Mouse (Mus musculus): Measurements from ENCODE around the gene Mrc2. TPM values are rescaled to one million over a fixed set of nuclear protein-coding genes. Genes with fewer than 3 reads are reported as not detected.

The Mrc2 gene
- 0.01 TPM in 1 of 2 replicates, not detected in the other for polyA plus RNA-seq (2012)

DNA sequence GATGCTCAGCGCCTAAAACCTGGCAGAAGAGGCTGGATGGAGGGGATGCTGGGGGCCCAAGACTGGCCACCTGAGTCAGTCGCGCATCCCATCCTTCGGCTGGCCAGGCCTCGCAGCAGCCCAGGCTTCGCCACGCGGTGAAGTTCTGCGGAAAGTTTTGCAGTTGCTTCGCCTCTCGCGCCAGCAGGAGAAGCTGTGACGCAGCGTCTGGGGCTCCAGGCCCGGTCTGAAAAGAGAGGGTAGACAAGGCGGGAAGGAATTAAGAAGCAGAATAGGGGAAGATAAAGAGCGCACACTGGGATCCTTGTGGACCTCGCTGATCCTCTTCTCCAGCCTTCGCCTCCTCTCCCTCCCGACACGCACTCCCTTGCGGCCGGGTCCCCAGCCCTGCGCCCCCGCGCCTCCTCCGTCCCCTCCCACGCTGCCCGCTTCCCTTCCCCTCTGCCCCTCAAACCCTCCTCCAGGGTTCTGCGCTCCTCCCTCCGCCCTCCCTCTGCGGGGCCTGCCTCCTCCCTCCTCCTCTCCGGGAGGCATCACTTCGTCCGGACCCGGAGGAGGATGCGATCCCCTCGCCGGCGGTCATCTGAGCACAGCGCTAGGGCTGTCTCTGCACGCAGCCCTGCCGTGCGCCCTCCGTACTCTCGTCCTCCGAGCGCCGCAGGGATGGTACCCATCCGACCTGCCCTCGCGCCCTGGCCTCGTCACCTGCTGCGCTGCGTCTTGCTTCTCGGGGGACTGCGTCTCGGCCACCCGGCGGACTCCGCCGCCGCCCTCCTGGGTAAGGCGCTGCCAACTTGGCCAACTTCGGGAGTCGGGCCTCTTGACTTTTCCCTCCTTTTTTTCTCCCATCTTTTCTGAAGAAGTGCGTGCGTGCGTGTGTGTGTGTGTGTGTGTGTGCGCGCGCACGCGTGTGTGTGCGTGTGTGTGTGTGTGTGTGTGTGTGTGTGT lies at the start of gene Mrc2:
Gene Mrc2 (plus strand): TSS at position 520 of the 948 bp plus-strand sequence.
- no peak for TF ChIP-seq GATA1 (IDR thresholded peaks at IDR 0.05; ENCODE audit: low read length)

DNA sequence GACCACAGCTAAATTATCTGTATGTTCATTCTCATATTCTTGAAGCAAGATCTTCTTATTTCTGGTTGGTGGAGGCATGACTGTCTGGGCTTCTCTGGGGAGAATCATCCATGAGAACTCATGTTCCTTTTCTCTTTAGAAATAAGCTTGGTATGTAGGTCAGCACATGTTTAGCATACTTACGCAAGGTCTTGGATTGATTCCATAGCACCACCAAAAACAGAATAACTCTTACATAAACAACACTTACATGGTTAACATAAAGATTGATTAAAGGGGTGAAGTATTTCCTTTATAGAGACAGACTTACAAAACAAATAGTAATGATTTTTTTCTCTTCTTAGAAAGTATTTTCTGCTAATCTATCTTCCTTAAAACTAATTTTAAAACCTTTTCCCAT lies 46.1 kb upstream of the Mrc2 start:
- no peak for TF ChIP-seq GATA1 (IDR thresholded peaks at IDR 0.05; ENCODE audit: low read length)

DNA sequence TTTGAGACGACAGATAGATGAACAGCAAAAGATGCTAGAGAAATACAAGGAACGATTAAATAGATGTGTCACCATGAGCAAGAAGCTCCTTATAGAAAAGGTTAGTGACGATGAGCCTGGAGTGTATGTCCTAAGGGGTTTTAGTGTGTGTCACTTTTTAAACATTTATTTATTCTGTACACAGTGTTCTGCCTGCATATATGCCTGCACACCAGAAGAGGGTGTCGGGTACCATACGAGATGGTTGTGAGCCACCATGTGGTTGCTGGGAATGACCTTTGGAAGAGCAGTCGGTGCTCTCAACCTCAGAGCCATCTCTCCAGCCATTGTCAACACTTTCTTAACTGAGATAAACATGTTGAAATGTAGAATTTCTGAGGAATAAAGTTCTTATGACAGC lies 45.7 kb upstream of the Mrc2 start:
- no peak for TF ChIP-seq GATA1 (IDR thresholded peaks at IDR 0.05; ENCODE audit: low read length)

DNA sequence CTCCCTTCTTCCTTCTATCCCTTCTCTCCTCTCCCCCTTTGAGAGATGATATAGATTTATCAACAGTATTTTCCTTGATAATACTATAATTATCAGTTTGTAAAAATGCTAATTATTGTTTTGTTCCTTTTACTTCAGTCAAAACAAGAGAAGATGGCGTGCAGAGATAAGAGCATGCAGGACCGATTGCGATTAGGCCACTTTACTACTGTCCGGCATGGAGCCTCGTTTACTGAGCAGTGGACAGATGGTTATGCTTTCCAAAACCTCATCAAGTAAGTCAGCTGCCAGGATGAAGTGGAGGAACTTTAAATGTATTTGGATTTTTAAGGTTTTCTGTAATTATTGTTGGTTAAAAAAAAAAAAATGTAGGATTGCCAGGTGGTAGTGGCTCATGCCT lies 45.1 kb upstream of the Mrc2 start:
- no peak for TF ChIP-seq GATA1 (IDR thresholded peaks at IDR 0.05; ENCODE audit: low read length)

DNA sequence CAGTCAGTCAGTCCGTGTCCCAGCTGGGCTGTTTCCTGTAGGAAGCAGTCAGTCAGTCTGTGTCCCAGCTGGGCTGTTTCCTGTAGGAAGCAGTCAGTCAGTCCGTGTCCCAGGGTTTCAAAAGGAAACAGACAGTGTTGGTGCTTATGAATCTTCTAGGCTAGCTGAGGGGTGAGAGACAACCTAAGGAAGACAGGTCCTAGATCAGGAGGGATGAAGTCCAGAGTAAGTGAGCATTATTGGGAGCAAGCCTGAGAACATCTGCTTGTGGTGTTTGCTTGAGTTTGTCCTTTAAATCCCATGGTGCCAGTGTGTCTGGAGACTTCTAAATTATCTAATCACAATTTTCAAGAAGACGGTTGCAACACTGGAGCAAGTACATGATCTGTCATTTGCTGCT lies 32.7 kb upstream of the Mrc2 start:
- TF ChIP-seq GATA1 (IDR thresholded peaks at IDR 0.05; ENCODE audit: low read length), result no peak

DNA sequence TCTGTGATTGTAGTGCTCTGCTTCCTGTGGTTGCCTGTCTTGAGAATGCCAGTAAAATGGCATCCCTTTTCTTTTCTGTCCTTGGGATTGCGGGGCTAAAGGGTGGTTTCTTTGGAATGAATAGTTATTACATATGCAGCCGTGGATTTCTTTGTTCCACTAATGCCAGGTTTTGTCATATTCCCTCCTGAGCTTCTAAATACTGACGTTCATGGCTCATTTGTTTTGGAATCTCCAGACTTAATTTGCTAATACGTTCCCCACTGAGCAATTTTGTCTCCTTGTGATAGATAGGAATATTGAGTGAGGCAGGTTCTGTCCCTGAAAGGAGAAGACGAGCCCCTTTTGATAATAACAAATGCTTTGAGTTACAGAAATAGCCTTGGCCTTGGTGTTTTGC lies 31.3 kb upstream of the Mrc2 start:
- TF ChIP-seq GATA1 (IDR thresholded peaks at IDR 0.05; ENCODE audit: low read length), result no peak

DNA sequence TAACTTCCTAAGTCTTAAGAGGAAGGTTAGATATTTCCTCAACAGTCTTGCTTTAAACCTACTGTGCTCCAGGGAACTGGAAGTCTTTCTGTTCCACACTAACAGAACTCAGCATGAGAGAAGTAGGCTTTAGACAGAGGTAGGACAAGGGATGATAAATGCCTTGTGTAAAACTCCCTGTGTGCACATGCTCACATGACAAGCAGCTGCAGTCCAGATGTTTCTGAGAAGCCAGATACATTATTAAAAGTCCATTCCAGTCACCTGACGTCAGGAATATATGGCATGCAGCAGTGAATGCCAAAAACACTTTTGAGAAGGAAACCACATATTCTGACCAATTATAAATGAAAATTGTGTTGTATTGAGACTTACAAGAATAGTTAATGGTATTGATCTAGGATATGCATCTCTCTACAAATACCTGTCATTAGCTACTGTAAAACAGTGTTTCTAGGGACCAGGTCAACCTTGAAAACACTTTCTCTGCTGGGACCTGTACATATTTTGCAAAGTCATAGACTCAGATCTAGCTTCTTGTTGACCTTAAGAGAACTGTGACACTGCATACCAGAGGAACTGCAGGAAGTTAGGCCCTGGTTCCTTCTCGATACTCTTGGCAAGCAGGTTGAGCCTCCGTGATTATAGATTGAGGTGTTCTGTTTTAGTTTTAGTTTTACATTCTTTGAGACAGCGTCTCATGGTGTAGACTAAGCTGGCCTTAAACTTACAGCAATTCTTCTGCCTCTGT lies 30.7 kb upstream of the Mrc2 start:
- TF ChIP-seq GATA1 (IDR thresholded peaks at IDR 0.05; ENCODE audit: low read length), result no peak

DNA sequence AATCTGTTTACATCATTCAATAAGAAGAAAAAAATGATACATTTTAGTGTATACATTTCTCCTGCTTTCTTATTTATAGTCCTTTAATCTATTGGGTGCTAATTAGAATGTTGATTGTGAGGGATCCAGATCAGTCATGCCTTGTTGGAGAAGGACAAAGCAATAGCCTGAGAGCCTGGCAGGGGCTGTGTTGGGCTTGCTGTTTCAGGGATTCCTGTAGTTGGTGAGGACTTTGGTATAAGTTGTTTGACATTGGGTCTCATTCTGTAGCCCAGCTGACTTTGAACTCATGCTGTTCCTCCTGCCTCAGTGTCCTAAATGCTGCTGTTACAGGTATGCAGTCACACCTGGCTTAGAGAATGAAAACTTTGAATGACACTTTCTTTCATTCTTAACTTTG lies 27.9 kb upstream of the Mrc2 start:
- no peak for TF ChIP-seq GATA1 (IDR thresholded peaks at IDR 0.05; ENCODE audit: low read length)

DNA sequence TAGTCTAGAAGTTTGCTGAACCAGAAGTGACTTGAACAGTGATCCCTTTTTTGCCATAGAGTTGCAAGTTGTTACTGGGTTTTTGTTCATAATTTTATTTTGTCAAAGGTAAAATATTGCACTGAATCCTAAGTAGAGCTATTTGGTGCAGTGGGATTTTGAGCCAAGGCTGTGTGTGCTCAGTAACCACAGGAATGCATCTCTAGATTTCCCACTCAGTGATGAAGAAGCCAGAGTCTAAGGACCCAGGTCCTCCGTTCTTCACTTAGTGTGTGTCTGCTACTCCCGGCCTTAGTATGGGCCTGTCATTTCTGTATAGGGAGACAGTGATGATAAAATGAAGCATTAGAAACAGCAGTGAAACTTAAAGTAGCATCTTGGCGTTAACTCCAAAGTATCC lies 27.5 kb upstream of the Mrc2 start:
- TF ChIP-seq GATA1 (IDR thresholded peaks at IDR 0.05; ENCODE audit: low read length), result no peak

DNA sequence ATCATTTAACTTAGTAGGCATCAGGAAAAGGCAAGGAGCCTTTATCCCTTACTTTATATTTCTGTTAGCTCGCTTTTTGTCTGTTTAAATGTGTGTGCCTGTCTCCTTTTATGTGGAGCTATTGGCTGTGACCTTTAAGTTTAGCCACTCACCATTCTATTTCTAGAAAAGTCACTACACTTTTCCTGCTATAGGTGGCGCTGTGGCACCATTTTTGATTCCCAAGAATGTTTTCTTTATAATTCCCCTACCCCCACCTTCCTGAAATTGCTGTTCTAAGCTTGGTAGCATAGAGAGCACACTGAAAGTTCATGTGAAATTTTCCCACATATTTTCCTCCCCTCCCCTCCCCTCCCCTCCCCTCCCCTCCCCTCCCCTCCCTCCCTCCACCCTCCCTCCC lies 22.3 kb upstream of the Mrc2 start:
- TF ChIP-seq GATA1 (IDR thresholded peaks at IDR 0.05; ENCODE audit: low read length), result no peak

DNA sequence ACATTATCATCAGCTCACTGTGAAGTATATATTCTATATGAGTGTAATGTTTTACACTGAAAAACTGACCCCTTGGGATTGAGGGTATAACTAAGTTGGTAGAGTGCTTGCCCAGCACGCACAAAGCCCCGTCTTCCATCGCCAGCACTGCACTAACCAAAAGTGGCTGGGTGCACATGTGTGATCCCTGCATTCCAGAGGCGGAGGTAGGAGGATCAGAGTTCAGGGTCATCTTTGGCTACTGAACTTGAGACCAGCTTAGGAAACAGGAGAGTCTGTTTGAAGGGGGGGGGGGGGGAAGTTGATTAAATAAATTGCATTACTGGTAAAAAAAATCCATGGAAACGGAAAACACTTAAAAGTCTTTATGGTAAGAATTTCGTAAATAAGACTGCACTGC lies 12.0 kb upstream of the Mrc2 start:
- TF ChIP-seq GATA1 (IDR thresholded peaks at IDR 0.05; ENCODE audit: low read length), result no peak

DNA sequence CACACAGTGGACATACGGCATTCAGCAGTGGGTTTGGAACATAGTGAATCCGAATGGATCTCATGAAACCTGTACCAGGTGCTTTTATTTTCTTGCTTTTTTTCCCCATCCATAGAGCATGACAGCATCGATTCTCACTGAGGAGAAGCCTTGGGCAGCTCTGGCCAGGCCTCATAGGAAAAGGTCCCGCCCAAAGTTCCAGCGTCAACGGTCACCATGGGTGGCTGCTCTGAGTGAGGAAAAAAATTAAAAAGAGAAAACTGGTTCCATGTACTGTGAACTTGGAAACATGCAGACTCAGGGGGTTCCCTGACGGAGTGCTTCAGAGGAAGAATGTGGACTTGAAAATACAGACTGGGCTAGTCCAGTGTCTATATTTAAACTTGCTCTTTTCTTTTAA lies 11.2 kb upstream of the Mrc2 start:
- no peak for TF ChIP-seq GATA1 (IDR thresholded peaks at IDR 0.05; ENCODE audit: low read length)

DNA sequence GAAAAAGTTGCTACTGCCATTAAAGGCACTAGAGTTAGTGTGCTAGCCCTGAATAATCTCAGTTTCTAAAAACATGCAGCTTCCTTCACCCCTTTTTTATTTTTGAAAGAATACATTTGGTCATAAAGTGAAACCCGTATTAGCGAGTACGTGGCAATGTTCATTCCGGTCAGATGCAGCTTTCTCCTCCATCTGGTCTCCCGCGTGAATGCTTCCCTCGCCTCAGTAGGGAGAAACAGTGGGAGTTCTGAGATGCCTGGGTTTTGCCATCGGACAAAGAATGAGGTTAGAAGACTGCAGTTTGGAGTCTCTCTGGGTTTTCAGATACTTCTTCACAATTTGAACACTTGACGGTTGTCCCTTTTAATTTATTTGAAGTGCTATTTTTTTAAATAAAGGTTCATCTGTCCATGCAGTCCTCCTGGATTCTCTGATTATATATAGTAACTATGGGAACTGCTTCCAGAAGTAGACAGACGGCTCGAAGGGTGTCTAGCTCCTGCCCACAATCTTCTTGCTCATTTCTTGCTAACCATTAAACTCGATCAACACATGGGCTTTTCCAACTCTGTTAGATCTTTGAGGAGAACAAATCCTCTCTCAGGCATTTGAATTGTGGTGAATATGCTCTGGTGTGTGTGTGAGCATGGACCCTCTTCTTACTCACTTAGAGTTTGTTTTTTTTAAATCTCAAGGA lies 10.5 kb upstream of the Mrc2 start:
- no peak for TF ChIP-seq GATA1 (IDR thresholded peaks at IDR 0.05; ENCODE audit: low read length)

DNA sequence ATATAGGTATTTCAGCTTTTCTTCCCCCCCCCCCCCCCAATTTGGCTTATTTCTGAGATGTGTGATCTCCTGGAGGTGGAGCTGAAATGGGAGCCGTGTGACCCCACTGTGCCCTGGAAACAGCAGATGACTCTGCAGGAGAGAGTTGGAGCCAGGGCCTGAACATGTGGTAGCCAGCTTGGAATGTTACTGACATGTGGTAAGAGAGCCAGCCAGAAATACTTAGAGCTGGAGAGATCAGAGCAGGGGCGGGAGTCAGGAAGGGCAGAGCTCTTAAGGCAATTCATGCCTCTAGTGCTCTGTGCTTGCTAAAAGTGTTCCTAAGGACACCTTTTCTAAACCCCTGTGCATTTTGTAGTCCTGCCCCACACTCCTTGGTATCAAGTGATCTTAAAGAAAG lies 10.0 kb upstream of the Mrc2 start:
- TF ChIP-seq GATA1 (IDR thresholded peaks at IDR 0.05; ENCODE audit: low read length), result no peak

DNA sequence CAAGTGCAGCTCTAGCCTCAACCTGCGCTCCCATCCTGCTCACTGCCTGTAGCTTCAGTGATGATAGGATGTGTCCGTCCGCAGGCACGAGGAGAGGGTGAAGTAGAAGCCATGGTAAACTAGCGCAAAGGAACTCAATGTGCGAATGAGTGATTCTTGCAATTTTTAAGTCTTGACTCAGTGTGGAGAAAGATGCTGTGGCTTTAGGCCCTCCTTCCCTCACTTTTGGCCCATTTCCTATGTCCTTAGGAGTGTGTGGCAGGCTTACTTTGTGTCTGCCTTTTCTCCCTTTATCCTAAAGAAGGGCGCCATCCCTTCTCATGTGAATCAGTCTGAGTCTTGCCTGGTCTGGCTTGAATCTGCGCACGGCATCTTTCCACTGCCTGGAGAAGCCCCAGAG lies 9.4 kb upstream of the Mrc2 start:
- TF ChIP-seq GATA1 (IDR thresholded peaks at IDR 0.05; ENCODE audit: low read length), result no peak

DNA sequence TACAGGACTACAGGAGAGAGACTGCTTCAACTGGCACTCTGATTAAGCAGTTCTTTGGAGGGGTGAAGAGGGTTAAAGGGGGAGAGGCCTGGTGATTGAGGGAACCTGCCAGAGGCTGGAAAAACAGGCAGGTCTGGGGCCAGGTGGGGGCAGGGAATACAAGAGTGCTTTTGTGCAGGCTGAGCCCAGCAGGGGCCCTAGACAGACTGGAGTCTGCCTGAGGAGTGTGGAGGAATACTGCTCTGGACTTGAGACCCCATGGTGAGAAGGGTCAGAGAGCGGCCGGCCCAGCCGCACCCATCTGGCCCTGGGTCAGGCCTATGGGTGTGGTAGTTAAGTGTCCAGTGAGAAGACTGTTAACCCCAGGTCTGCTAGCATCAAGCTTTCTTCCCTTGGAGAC lies 6.7 kb upstream of the Mrc2 start:
- no peak for TF ChIP-seq GATA1 (IDR thresholded peaks at IDR 0.05; ENCODE audit: low read length)
